Mouse (Mus musculus) intestine, embryonic 15.5 days (tissue): ENCODE measurements at regions not wholly inside any gene's neighbourhood (a gene's known extent, or its start where the extent isn't known, plus 50 kb on each side); places are given as distances from the start of the nearest gene placed in this dataset.

Experiments used
- ATAC-seq: fragments of 200-750 bp; cut with Nextera tagmentation; 2 replicates; pipeline ENCODE4 v1.8.0; 2017; ENCODE audit warnings: moderate TSS enrichment, moderate library complexity
- H3K27ac ChIP-seq: fragments of 300-500 bp; sonication (generic); 2 replicates; pipeline ENCODE4 v1.5.1; 2015; ENCODE audit warnings: mild to moderate bottlenecking, inconsistent platforms
- H3K27me3 ChIP-seq: fragments of 300-500 bp; sonication (generic); replicated peaks from 2 replicates; pipeline ENCODE4 v1.6.1; 2015; ENCODE audit warnings: inconsistent platforms
- H3K36me3 ChIP-seq: fragments of 300-500 bp; sonication (generic); 2 replicates; pipeline ENCODE4 v1.6.1; 2015; ENCODE audit warnings: inconsistent platforms
- H3K4me1 ChIP-seq: fragments of 300-500 bp; sonication (generic); replicated peaks from 2 replicates; pipeline ENCODE4 v1.6.1; 2015; ENCODE audit warnings: inconsistent platforms
- H3K4me2 ChIP-seq: fragments of 300-500 bp; sonication (generic); replicated peaks from 2 replicates; pipeline ENCODE4 v1.6.1; 2015; ENCODE audit warnings: mild to moderate bottlenecking, inconsistent platforms
- H3K4me3 ChIP-seq: fragments of 300-500 bp; sonication (generic); replicated peaks from 2 replicates; pipeline ENCODE4 v1.5.1; 2015; ENCODE audit warnings: inconsistent platforms
- H3K9ac ChIP-seq: fragments of 300-500 bp; sonication (generic); 2 replicates; pipeline ENCODE4 v1.6.1; 2015; ENCODE audit warnings: inconsistent platforms
- H3K9me3 ChIP-seq: fragments of 300-500 bp; sonication (generic); 2 replicates; pipeline ENCODE4 v1.6.1; 2016; ENCODE audit warnings: inconsistent platforms
- WGBS: fragments of 180-500 bp; shearing (Covaris S2); methylation state at CpG from one replicate; pipeline ENCODE4 v1.1.7; 2015; 5-methylcytosine and 5-hydroxymethylcytosine counted together

DNA sequence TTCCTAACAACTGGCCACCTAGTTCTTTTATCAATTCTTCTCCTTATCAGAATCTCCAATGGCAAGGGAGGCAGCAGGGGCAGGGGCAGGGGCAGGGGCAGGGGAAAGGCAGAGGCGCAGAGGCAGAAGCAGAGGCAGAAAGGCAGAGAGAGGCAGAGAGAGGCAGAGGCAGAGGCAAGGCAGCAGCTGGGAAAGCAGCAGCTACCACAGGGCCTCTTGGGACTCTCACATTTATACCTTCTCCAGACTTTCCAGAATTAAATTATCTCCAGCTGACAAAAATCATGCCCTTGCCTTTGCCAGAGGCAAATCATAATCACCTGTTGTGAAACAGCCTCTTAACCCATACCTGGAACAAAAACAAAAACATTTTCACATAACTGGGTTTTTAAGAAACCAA, 370.4 kb upstream of the Clec14a start:
- 86% methylated on average over 1 of the region's 1 CpGs for WGBS
- no peak for ATAC-seq
- no peak overlapping the region for H3K4me3 ChIP-seq

DNA sequence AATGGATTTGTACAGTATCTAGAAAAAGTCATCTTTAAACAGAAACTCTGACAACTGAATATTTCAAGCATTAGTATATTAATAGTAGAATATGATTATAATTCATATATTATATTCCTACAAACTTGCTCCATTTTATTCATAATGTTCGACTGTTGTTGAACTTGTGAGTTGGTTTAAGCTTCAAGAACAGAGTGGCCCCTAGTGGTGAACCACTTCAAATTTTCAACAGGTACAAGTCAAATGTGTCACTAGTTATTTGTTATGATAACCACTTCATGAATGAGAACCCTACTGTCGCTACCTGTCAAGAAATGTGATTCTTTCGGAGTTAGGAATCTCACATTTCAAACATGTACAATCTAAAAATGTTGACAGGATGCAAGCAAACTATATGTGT, 369.2 kb upstream of the Clec14a start:
- no peak for ATAC-seq
- Histone ChIP-seq H3K27ac (no peak overlapping the region), H3K4me3 (no peak overlapping the region), H3K4me1 (no peaks in the 10 kb centered on the region), H3K4me2 (no peak overlapping the region), H3K36me3 (no peaks in the 10 kb centered on the region), H3K27me3 (no peaks in the 10 kb centered on the region), H3K9me3 (no peaks in the 10 kb centered on the region), H3K9ac (no peak overlapping the region)
- WGBS: 70% methylated on average over 3 of the region's 3 CpGs

More for the DNA sequence above, 370.4 kb upstream of the Clec14a start:
- no peak overlapping the region for H3K4me2 ChIP-seq
- H3K9me3 ChIP-seq: no peaks in the 10 kb centered on the region
- no peaks in the 10 kb centered on the region for H3K4me1 ChIP-seq
- H3K27ac ChIP-seq: no peak overlapping the region
- H3K9ac ChIP-seq: no peak overlapping the region
- no peaks in the 10 kb centered on the region for H3K36me3 ChIP-seq
- H3K27me3 ChIP-seq: no peaks in the 10 kb centered on the region

DNA sequence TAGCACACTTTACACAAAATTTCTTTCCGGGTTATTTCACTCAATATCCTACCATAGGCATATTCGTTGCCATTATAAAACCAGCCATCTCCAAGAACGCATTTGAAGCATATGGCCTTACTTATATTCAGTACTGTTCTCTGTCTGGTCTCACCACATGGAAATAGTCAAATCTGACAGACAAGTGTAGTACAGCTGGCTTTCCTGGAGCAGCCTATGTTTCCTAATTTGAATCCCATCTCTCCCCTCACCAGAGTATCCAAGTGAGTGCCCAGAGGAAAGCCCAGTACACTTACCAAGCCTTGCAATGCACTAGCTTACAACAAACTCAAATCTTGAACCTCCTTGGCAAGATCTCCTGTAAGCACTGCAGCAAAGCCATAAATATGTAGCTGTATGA, 363.4 kb upstream of the Clec14a start:
- Histone ChIP-seq H3K9ac (no peak overlapping the region), H3K27me3 (no peaks in the 10 kb centered on the region), H3K4me1 (no peaks in the 10 kb centered on the region), H3K4me2 (no peak overlapping the region), H3K9me3 (no peaks in the 10 kb centered on the region), H3K4me3 (no peak overlapping the region), H3K36me3 (no peaks in the 10 kb centered on the region), H3K27ac (no peak overlapping the region)
- WGBS: 86% methylated on average over 3 of the region's 3 CpGs
- ATAC-seq: no peak

DNA sequence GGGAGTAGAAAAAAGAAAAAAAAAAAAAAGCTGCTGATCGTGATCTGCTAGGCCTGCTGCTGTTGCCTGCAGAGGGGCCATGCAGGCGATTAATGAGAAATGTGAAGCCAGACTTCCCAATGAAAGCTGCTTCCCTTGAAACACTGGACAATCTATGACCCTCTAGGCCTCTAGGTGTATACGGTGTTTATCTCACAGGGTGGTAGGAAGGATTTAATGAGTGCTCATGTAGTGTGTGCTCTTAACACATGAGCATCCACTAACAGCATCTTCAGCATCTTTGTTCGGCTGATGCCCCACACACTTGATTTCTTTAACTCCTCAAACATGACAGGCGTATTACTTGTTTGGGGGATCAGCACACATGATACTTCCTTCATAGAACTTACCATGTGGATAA, 359.7 kb upstream of the Clec14a start:
- Histone ChIP-seq H3K27me3 (no peaks in the 10 kb centered on the region), H3K36me3 (no peaks in the 10 kb centered on the region), H3K27ac (no peak overlapping the region), H3K4me2 (no peak overlapping the region), H3K9me3 (no peaks in the 10 kb centered on the region), H3K4me1 (no peaks in the 10 kb centered on the region), H3K4me3 (no peak overlapping the region), H3K9ac (no peak overlapping the region)
- ATAC-seq: no peak
- WGBS: 69% methylated on average over 5 of the region's 5 CpGs

DNA sequence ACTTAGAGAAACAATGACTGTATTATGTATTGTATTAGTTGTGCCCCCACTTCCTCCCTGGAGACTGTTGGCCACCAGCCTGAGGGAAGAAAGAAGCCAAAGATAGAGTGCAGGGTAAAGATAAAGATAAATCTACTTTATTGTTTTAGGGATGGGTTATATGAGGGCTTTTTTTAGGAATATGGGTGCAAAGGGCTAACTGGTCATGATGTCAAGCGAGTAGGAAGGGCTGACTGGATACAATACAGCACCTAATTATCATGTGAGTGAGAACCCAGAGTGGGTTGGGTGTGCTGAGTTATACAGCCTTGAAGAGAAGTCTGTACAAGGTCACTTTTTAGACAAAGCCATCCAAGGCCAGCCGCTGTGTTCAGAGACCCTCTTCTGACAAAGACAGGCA, 356.1 kb upstream of the Clec14a start:
- no peak overlapping the region for H3K27ac ChIP-seq
- no peak overlapping the region for H3K4me2 ChIP-seq
- peak; percentile 55 for ATAC-seq
- H3K9me3 ChIP-seq: no peaks in the 10 kb centered on the region
- 69% methylated on average over 2 of the region's 2 CpGs for WGBS
- no peaks in the 10 kb centered on the region for H3K27me3 ChIP-seq
- no peak overlapping the region for H3K4me3 ChIP-seq
- H3K36me3 ChIP-seq: no peaks in the 10 kb centered on the region
- H3K9ac ChIP-seq: no peak overlapping the region
- H3K4me1 ChIP-seq: no peaks in the 10 kb centered on the region

DNA sequence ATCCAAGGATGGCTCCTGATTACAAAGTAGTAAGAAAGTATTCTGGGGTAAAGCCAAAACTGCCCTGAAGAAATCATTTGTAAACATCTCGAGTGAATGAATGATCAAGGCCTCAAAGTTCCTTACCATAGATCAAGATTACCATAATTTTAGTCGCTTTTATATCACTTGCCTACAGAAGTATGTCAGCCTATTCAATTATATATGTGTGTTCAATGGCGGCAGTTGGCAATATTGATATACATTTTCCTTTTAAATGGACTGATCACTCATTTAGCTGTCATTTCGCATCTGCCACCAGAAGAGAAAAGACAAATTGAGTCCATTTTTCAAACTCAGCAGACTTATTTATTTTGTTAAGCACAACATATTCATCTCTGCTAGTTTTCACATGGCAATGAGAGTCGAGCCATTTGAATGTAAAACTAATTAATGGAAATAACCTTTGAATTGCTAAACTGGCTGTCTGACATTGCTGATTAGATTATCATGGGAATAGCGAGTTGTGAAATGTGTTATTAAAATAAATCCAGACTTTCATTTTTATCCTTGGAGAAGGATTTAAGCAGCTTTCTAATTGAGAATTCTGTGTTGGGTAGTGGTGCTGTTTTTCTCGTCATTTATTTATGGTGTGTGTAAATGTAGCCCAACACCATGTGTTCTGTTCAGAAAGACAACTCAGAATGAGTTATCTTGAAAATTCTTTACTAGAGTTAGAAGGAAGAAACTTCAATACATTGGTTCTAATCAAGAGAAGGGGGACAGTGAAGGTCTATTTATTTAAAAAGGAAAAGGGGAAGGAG, 350.6 kb upstream of the Clec14a start:
- Histone ChIP-seq H3K9ac (no peak overlapping the region), H3K27me3 (no peaks in the 10 kb centered on the region), H3K4me3 (no peak overlapping the region), H3K9me3 (no peaks in the 10 kb centered on the region), H3K4me1 (no peaks in the 10 kb centered on the region), H3K36me3 (no peaks in the 10 kb centered on the region), H3K27ac (no peak overlapping the region), H3K4me2 (no peak overlapping the region)
- no peak for ATAC-seq
- 83% methylated on average over 7 of the region's 7 CpGs for WGBS

DNA sequence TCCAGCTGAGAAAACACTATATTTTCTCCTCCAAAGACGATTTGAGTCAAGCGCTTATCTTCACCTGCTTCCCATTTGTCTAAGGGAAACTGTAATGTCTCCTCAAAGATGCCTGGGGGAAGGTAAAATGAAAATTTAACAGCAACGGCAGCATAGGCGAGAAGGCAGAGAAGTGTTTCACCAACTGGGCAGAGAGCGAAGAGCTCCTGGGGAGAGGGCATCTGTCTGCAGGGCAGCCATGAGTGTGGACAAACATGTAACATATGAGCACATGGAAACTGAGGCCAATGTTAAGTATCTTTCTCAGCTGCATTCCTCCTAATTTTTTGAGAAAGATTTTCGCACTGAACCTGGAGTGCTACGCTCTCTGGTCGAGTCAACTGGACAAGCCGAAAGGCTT, 325.7 kb upstream of the Clec14a start:
- Histone ChIP-seq H3K9me3 (no peaks in the 10 kb centered on the region), H3K27ac (no peak overlapping the region), H3K9ac (no peak overlapping the region), H3K36me3 (no peaks in the 10 kb centered on the region), H3K27me3 (no peaks in the 10 kb centered on the region), H3K4me3 (no peak overlapping the region), H3K4me2 (no peak overlapping the region), H3K4me1 (no peaks in the 10 kb centered on the region)
- 90% methylated on average over 9 of the region's 9 CpGs for whole genome bisulfite sequencing
- ATAC-seq: no peak

DNA sequence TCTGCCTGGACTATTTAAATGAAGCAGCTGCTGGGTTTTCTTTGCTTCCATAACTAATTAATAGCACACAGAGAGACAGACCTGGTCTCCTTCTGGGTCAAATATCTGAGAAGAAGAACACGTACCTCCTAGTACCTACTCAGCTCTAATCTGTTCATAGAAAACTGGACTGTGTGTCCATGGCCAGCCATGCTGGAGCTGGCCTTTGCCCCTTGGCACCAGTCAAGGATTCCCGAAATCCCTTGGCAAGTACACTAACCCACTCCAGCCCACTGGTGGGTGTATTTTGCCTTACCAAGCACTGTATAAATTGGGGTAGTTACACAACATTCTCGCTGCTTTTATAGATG, 322.4 kb upstream of the Clec14a start:
- Histone ChIP-seq H3K9ac (no peak overlapping the region), H3K27me3 (no peaks in the 10 kb centered on the region), H3K4me1 (no peaks in the 10 kb centered on the region), H3K36me3 (no peaks in the 10 kb centered on the region), H3K9me3 (no peaks in the 10 kb centered on the region), H3K4me3 (no peak overlapping the region), H3K27ac (no peak overlapping the region), H3K4me2 (no peak overlapping the region)
- 89% methylated on average over 3 of the region's 3 CpGs for WGBS
- no peak for ATAC-seq

DNA sequence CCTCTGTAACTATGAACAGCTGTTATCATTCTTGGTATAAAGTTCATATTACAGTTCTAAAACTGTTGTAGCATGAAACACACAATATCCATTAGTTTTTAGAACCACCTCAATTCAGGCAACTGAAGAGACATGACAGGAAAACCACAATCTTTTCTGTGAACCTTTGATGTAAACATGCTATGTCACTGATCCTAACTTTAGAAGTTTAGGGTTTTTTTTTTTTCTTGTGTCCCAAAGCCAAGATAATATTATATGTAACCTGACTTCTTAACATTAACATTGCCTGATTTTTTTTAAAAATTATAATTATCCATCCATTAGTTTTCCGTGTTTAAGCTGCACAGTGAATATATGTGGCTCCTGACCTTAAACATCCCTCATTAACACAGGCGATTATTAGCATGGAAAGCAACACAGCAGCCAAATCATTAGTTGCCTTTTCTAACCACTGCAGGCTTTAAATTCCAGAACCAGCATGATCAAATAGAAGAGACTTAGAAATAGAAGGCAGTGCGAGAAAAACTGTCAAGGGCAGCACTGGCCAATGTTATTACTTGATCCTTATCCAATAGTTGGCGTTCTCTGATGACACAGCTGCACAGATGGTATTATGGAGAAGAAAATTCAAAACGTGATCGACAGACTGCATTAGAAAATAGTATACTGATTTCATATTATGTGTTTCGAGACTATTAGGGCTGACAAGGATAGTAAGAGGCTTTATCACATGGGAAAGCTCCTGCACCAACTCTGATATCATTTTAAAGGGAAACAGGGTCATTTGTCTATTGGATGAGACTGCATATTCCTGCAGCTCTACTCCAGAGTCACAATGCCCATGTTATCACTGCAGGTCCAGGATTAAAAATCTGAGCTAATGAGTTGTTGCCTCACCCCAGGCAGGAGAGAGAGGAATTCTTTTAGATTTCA, 321.7 kb upstream of the Clec14a start:
- Histone ChIP-seq H3K9me3 (no peaks in the 10 kb centered on the region), H3K4me2 (no peak overlapping the region), H3K4me1 (no peaks in the 10 kb centered on the region), H3K4me3 (no peak overlapping the region), H3K27ac (no peak overlapping the region), H3K36me3 (no peaks in the 10 kb centered on the region), H3K9ac (no peak overlapping the region), H3K27me3 (no peaks in the 10 kb centered on the region)
- no peak for ATAC-seq
- WGBS: 75% methylated on average over 7 of the region's 7 CpGs

DNA sequence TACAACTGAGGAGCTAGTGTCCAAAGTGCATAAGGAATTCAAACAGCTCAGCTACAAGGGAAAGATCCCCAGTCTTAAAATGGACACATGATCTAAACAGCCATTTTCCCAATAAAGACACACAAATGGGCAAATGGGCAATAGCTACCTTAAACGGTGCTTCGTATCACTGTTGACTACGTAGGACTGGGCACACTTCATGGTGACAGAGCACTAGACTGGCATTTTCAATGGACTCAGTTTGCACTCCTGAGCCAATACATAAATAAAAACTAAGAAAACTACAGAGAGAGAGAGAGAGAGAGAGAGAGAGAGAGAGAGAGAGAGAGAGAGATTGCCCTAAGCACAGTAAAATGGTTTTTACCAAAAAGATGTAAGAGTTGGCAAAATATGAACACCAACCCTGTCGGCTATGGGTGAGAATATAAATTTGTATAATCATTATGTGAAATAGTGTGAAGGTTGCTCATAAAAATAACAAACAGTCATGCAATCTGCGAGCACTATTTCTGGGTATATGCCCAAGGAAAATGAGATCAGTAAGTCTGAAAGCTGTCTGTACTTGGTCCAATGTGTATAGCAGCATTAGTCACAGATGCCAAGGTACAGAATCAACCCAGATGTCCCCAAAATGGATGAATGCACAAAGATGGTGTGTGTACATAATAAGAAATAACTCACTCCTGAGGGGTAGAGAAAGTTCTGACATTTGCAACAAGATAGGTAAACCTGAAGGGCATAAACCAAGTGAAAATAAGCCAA, 312.9 kb upstream of the Clec14a start:
- Histone ChIP-seq H3K9ac (no peak overlapping the region), H3K4me3 (no peak overlapping the region), H3K4me1 (no peaks in the 10 kb centered on the region), H3K4me2 (no peak overlapping the region), H3K9me3 (no peaks in the 10 kb centered on the region), H3K27me3 (no peaks in the 10 kb centered on the region), H3K36me3 (no peaks in the 10 kb centered on the region), H3K27ac (no peak overlapping the region)
- no peak for ATAC-seq
- WGBS: 91% methylated on average over 5 of the region's 5 CpGs

DNA sequence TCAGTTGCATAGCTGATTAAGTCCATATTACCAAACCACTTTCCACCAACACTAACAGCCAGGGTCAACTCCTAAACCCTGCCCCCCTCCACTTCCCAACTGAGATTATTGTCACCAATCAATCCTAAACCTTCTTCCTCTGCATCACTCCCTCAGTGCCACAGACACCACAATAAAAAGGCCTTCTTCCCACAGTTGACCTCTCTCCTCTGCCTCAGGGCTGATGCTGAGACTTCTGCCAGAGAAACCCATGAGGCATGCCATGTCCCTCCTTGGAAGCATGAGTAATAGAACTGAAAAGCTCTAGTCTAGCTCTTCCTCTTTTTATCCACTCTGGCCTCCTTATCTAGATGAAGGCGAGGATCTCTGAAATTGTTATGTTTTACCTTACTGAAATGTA, 300.0 kb upstream of the Clec14a start:
- H3K27ac ChIP-seq: no peak overlapping the region
- no peaks in the 10 kb centered on the region for H3K36me3 ChIP-seq
- 75% methylated on average over 1 of the region's 1 CpGs for WGBS
- no peak overlapping the region for H3K4me3 ChIP-seq
- ATAC-seq: no peak
- H3K9me3 ChIP-seq: no peaks in the 10 kb centered on the region
- H3K9ac ChIP-seq: no peak overlapping the region
- H3K4me1 ChIP-seq: no peaks in the 10 kb centered on the region
- H3K4me2 ChIP-seq: no peak overlapping the region
- no peaks in the 10 kb centered on the region for H3K27me3 ChIP-seq

DNA sequence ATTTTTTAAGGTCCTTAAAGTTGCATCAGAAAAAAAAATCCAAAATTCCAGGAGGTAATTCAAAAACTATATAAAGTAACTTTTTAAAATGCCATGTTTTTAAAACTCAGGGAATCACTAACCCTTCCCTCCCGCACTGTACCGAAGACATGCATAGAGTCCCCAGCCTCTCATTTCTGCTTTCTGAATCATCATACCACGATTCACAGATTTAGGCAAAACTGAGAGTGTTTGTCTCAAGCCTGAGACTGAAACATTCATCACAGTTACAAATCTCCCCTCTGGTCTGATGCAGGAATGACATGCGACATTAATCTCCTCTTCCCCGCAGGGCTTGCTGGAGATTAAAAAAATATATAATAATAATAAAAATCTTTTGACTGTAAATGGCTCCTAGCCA, 291.8 kb upstream of the Clec14a start:
- no peak overlapping the region for H3K4me2 ChIP-seq
- no peak overlapping the region for H3K4me3 ChIP-seq
- no peak overlapping the region for H3K27ac ChIP-seq
- ATAC-seq: no peak
- no peaks in the 10 kb centered on the region for H3K27me3 ChIP-seq
- H3K9me3 ChIP-seq: no peaks in the 10 kb centered on the region
- H3K36me3 ChIP-seq: no peaks in the 10 kb centered on the region
- 82% methylated on average over 5 of the region's 5 CpGs for WGBS
- no peak overlapping the region for H3K9ac ChIP-seq
- 0 out of 2 replicates have a peak, but pooled peaks cover 2% of the 10 kb centered on the region for H3K4me1 ChIP-seq
